Mouse (Mus musculus) midbrain, embryonic 13.5 days (tissue): ENCODE measurements around the gene Nfatc3. TPM values are rescaled to one million over a fixed set of nuclear protein-coding genes. Genes with fewer than 3 reads are reported as not detected.

ENCODE experiments used
- ATAC-seq: fragments of 200-750 bp; cut with Nextera tagmentation; 2 replicates; pipeline ENCODE4 v1.8.0; 2017; ENCODE audit warnings: mild to moderate bottlenecking, moderate TSS enrichment, moderate library complexity
- H3K27ac ChIP-seq: fragments of 300-500 bp; sonication (generic); 2 replicates; pipeline ENCODE4 v1.5.1; 2015; ENCODE audit warnings: inconsistent platforms, mild to moderate bottlenecking, moderate library complexity
- H3K27me3 ChIP-seq: fragments of 300-500 bp; sonication (generic); 2 replicates; pipeline ENCODE4 v1.6.1; 2015; ENCODE audit warnings: mild to moderate bottlenecking, inconsistent platforms
- H3K36me3 ChIP-seq: fragments of 300-500 bp; sonication (generic); 2 replicates; pipeline ENCODE4 v1.6.1; 2015; ENCODE audit warnings: mild to moderate bottlenecking, inconsistent platforms
- H3K4me1 ChIP-seq: fragments of 300-500 bp; sonication (generic); replicated peaks from 2 replicates; pipeline ENCODE4 v1.6.1; 2015; ENCODE audit warnings: inconsistent platforms
- H3K4me2 ChIP-seq: fragments of 300-500 bp; sonication (generic); replicated peaks from 2 replicates; pipeline ENCODE4 v1.6.1; 2015; ENCODE audit warnings: moderate library complexity, mild to moderate bottlenecking, inconsistent platforms
- H3K4me3 ChIP-seq: fragments of 300-500 bp; sonication (generic); replicated peaks from 2 replicates; pipeline ENCODE4 v1.5.1; 2015; ENCODE audit warnings: mild to moderate bottlenecking, inconsistent platforms
- H3K9ac ChIP-seq: fragments of 300-500 bp; sonication (generic); replicated peaks from 2 replicates; pipeline ENCODE4 v1.6.1; 2015; ENCODE audit warnings: mild to moderate bottlenecking, inconsistent platforms
- H3K9me3 ChIP-seq: fragments of 300-500 bp; sonication (generic); 2 replicates; pipeline ENCODE4 v1.6.1; 2016; ENCODE audit warnings: mild to moderate bottlenecking, inconsistent platforms
- WGBS: fragments of 180-500 bp; shearing (Covaris S2); methylation state at CpG from one replicate; pipeline ENCODE4 v1.1.7; 2015; 5-methylcytosine and 5-hydroxymethylcytosine counted together
- polyA plus RNA-seq: library from polyadenylated mRNA; unstranded; fragments of >200 nt; fragmentation: Nextera tagmentation; extraction: Ambion mirVana; gene quantifications from 2 replicates; pipeline ENCODE4 v1.2.1, GENCODE M21; 2015

The Nfatc3 gene
- polyA plus RNA-seq, 1 experiment from 2014 or later, result 4.4 TPM

- H3K27ac ChIP-seq, result no peak overlapping the region
- H3K4me1 ChIP-seq, result no peaks in the 10 kb centered on the region
- WGBS, result 91% methylated on average over 10 of the region's 10 CpGs
- no peak for ATAC-seq
- H3K9ac ChIP-seq, result no peak overlapping the region
- no peaks in the 10 kb centered on the region for H3K9me3 ChIP-seq
- H3K4me3 ChIP-seq, result no peak overlapping the region
- no peaks in the 10 kb centered on the region for H3K27me3 ChIP-seq
- no peak overlapping the region for H3K4me2 ChIP-seq
- H3K36me3 ChIP-seq, result peaks cover 69% of the 10 kb centered on the region
These were observed 99.7 kb downstream of the Nfatc3 start for GRCm38 (mm10) chr8:106158381-106158780.

DNA sequence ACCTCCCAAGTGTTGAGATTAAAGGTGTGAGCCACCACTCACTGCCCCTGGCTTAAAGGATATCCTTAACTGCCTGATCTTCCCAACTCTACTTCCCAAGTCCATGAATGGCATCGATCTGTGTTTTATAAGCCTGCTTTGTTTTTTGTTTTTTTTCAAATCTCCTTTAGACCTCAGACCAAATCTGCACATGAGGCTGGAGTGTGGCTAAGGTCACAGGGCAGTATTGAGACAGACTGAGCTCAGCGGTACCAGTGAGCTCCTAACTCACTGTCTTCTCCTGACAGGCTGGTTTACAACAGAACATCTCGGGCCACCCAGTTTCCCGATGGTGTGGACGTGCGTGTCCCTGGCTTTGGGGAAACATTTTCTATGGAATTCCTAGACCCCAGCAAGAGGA is 101.2 kb downstream of the Nfatc3 start:
- Histone ChIP-seq H3K4me3 (no peak overlapping the region), H3K9me3 (no peaks in the 10 kb centered on the region), H3K27me3 (no peaks in the 10 kb centered on the region), H3K9ac (no peak overlapping the region), H3K4me2 (no peak overlapping the region), H3K36me3 (peaks cover 76% of the 10 kb centered on the region), H3K27ac (no peak overlapping the region), H3K4me1 (no peaks in the 10 kb centered on the region)
- ATAC-seq, result no peak
- 90% methylated on average over 6 of the region's 6 CpGs for WGBS

- no peak for ATAC-seq
- Histone ChIP-seq H3K4me1 (peaks cover 8% of the 10 kb centered on the region), H3K36me3 (peaks cover 58% of the 10 kb centered on the region), H3K27me3 (no peaks in the 10 kb centered on the region), H3K4me3 (no peak overlapping the region), H3K9ac (no peak overlapping the region), H3K9me3 (no peaks in the 10 kb centered on the region), H3K4me2 (no peak overlapping the region), H3K27ac (no peak overlapping the region)
- 93% methylated on average over 9 of the region's 9 CpGs for WGBS
These were observed 104.6 kb downstream of the Nfatc3 start for GRCm38 (mm10) chr8:106163251-106163650.

DNA sequence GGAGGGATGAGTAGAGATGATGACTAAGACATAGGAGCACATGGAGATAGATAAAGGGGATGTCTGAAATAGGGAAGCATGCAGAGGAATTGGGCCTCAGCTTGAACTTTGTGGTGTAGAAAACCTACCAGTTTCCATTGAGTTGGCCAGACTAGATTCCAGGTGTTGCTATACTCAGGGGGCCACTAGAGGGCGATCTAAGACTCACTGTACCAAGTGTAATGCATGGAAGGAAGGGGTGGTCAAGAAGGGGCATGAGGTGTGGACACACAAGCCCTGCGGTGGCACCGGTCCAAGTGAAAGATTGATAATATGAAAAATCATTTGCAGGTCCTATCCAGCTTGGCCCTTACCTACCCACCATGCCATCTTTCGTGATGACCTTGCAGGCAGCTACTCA is 106.8 kb downstream of the Nfatc3 start:
- no peaks in the 10 kb centered on the region for H3K9me3 ChIP-seq
- H3K4me1 ChIP-seq, result peaks cover 18% of the 10 kb centered on the region
- H3K9ac ChIP-seq, result no peak overlapping the region
- ATAC-seq, result no peak
- no peak overlapping the region for H3K27ac ChIP-seq
- peaks cover 46% of the 10 kb centered on the region for H3K36me3 ChIP-seq
- no peak overlapping the region for H3K4me2 ChIP-seq
- no peak overlapping the region for H3K4me3 ChIP-seq
- 47% methylated on average over 4 of the region's 4 CpGs for WGBS
- H3K27me3 ChIP-seq, result no peaks in the 10 kb centered on the region

DNA sequence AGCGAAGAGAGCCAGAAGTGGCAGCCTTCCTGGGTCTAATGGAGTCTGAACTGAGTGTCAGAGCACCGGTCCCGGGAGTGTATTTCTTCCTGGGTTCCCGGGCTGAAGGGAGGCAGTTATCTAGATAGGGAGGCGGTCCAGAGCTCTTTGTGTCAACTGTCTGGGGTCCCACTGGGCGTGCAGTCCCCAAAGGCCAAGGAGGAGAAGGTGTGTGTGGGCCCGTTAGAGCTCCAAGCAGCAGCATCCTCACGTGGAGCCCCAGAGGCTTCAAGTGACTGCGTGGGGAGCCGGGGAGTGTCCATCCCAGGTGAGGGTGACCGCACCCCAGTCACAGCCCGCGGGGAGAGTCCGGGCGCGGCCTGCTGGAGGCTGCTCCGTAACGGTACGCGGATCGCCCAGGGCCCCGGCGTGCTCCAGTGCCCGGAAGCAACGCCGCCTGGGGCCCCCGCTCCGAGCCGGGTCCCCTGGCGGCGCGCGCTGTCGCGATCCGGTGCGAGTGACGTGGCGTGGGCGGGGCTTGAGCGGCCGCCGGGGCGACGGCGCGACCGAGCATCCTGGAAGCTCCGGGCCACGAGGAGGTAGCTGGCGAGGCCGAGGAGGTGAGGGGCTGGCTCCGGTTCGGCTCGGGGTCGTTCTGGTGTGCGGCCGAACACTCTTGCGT is 109.8 kb downstream of the Nfatc3 start, which contains the start of gene Slc7a6:
Gene Slc7a6, plus strand, starts transcription at position 502 of the 661 bp plus-strand sequence.
- under 1% methylated on average over 59 of the region's 59 CpGs for WGBS
- Histone ChIP-seq H3K9me3 (no peaks in the 10 kb centered on the region), H3K4me1 (peaks cover 19% of the 10 kb centered on the region), H3K9ac (peak within 1 kb of the TSS; percentile 91), H3K4me3 (peak within 1 kb of the TSS; percentile 83), H3K4me2 (peak within 1 kb of the TSS; percentile 92), H3K27me3 (no peaks in the 10 kb centered on the region), H3K36me3 (peaks cover 16% of the 10 kb centered on the region), H3K27ac (peak within 1 kb of the TSS; percentile 95)
- peak; percentile 93 for ATAC-seq

DNA sequence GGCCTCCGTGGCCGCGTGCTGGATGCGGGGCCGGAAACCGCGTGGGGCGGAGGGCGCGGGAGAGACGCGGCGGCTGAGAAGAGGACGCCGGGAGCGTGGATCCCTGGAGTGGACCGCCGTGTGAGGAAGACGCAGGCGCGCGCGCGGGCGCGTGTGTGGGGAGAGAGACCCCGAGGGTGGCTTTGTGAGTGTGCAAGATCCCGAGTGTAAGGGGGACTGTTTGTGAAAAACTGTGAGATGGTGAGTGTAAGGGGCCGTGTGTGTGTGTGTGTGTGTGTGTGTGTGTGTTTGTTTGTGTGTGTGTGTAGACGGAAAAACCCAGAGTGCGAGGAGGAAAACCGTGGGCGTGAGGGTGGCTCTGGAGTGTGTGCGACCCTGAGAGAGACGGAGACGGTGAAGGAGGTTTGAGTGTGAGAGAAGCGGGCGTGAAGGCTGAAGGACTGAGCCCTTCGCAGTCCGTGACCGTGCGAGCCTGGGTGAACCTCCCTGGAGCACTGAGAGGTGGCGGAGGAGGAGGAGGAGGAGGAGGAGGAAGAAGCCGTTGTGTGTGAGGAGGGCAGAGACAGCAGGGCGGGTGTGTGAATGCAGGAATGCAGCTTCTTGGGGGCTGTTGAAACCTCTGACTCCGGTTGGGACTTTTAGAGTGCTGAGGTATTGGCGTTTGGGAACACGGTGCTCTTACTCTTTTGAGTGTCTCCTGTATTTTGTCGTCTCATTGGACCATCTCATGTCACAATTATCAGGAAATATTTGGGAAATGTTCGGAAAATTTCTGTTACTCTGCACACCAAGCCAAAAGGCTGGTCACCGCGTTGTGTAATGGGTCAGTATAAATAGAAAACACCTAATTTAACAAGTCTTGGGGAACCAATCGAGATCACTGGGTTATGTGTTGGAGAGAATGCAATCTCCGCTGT is 110.6 kb downstream of the Nfatc3 start:
- H3K27me3 ChIP-seq, result no peaks in the 10 kb centered on the region
- ATAC-seq, result peak; percentile 82
- H3K27ac ChIP-seq, result peak overlapping the region; percentile 95
- H3K9me3 ChIP-seq, result no peaks in the 10 kb centered on the region
- H3K9ac ChIP-seq, result peak overlapping the region; percentile 91
- H3K4me1 ChIP-seq, result peaks cover 19% of the 10 kb centered on the region
- H3K4me2 ChIP-seq, result peak overlapping the region; percentile 92
- peaks cover 8% of the 10 kb centered on the region for H3K36me3 ChIP-seq
- peak overlapping the region; percentile 83 for H3K4me3 ChIP-seq
- WGBS, result 3% methylated on average over 54 of the region's 54 CpGs

DNA sequence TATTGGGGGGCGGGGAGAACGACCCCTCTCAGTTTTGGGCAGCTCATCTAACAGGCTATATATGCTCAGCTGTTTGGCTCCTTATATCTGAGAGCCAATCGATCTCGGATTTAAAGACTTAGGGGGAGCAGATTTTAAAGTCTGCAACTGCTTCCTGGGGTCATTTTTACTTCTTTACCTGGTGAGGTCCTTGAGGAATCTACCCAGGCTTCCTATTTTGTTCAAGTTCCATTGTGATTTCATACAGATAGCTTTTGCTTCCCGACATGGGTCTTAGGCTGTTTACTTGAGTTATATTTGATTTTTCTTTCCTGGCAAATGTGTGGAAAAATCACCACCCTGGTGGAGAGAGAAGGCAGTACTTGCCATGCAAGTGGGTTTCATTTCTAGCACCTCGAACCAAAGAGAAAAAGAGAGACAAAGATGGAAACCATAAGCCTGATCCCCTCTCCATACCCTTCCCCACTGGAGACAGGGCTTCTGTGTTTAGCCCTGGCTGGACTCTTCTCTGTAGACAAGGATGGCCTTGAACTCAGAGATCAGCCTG is 111.4 kb downstream of the Nfatc3 start:
- no peak for ATAC-seq
- 43% methylated on average over 6 of the region's 6 CpGs for WGBS
- no peaks in the 10 kb centered on the region for H3K9me3 ChIP-seq
- 0 out of 2 replicates have a peak, but pooled peaks cover 4% of the 10 kb centered on the region for H3K36me3 ChIP-seq
- H3K27me3 ChIP-seq, result no peaks in the 10 kb centered on the region
- H3K27ac ChIP-seq, result no peak overlapping the region
- peak overlapping the region; percentile 91 for H3K9ac ChIP-seq
- peak overlapping the region; percentile 92 for H3K4me2 ChIP-seq
- H3K4me3 ChIP-seq, result peak overlapping the region; percentile 83
- peaks cover 19% of the 10 kb centered on the region for H3K4me1 ChIP-seq

GRCm38 (mm10) chr8:106173566-106173965 is 114.9 kb downstream of the Nfatc3 start:
- H3K9me3 ChIP-seq, result no peaks in the 10 kb centered on the region
- no peak for ATAC-seq
- H3K27me3 ChIP-seq, result no peaks in the 10 kb centered on the region
- no peak overlapping the region for H3K4me3 ChIP-seq
- peaks cover 28% of the 10 kb centered on the region for H3K4me1 ChIP-seq
- no peak overlapping the region for H3K4me2 ChIP-seq
- no peak overlapping the region for H3K27ac ChIP-seq
- no peaks in the 10 kb centered on the region for H3K36me3 ChIP-seq
- WGBS, result 96% methylated on average over 3 of the region's 3 CpGs
- no peak overlapping the region for H3K9ac ChIP-seq

- no peaks in the 10 kb centered on the region for H3K9me3 ChIP-seq
- H3K4me3 ChIP-seq, result no peak overlapping the region
- no peak overlapping the region for H3K4me2 ChIP-seq
- 0% methylated on average over 1 of the region's 1 CpGs for WGBS
- H3K9ac ChIP-seq, result no peak overlapping the region
- ATAC-seq, result no peak
- H3K4me1 ChIP-seq, result peaks cover 18% of the 10 kb centered on the region
- no peaks in the 10 kb centered on the region for H3K27me3 ChIP-seq
- peaks cover 11% of the 10 kb centered on the region for H3K36me3 ChIP-seq
- no peak overlapping the region for H3K27ac ChIP-seq
These were observed 118.3 kb downstream of the Nfatc3 start for GRCm38 (mm10) chr8:106176891-106177290.

DNA sequence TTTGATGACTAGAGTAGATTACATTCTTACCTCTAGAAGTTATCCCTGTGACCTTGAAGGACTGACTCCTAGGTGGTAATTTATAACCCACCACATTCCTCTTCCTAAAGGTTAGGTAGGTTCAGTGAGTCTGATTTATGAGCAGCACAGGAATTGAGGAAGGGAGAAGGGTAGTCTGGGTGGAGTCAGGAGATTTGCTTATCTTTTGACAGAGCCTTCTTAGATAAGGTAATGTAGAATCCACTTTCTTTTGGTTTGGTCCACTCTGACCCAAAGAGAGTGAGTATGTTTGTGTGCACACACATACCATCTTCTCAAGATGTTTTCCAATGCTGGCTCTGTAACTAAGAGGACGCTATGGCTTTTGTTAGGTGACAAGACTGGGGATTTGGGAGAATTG is 119.0 kb downstream of the Nfatc3 start:
- Histone ChIP-seq H3K9me3 (no peaks in the 10 kb centered on the region), H3K27me3 (no peaks in the 10 kb centered on the region), H3K4me3 (no peak overlapping the region), H3K4me2 (no peak overlapping the region), H3K4me1 (peaks cover 18% of the 10 kb centered on the region), H3K36me3 (peaks cover 11% of the 10 kb centered on the region), H3K9ac (no peak overlapping the region), H3K27ac (no peak overlapping the region)
- no peak for ATAC-seq
- 73% methylated on average over 1 of the region's 1 CpGs for WGBS

DNA sequence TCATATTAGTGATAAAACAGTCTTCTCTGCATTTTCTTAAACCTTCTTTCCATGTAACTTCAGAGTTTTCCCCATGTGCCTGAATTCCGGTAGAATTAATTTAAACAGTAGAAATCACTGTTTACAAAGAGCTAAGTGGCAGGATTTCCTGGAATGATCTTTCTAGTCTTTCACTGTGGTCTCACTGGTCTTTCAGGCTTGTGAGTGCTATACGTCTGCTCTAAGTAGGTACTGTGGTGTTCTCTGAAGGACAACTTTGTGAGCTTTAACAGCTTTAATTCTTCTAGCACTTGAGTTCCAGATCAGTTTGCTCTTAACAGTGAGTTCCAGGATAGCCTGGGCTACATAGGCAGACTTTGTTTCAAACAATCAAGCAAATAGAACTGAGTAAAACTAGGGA is 119.8 kb downstream of the Nfatc3 start:
- no peak for ATAC-seq
- Histone ChIP-seq H3K9me3 (no peaks in the 10 kb centered on the region), H3K36me3 (peaks cover 11% of the 10 kb centered on the region), H3K27ac (no peak overlapping the region), H3K4me3 (no peak overlapping the region), H3K4me2 (no peak overlapping the region), H3K9ac (no peak overlapping the region), H3K4me1 (peaks cover 18% of the 10 kb centered on the region), H3K27me3 (no peaks in the 10 kb centered on the region)
- WGBS, result 72% methylated on average over 2 of the region's 2 CpGs
